Mouse (Mus musculus) spleen, adult 2 months (tissue): ENCODE results near the gene Myl12a.

Experiments used
- CTCF ChIP-seq: fragments of 200-500 bp; IDR thresholded peaks from 2 replicates; pipeline ENCODE4 v1.5.1; 2011; ENCODE audit warnings: mild to moderate bottlenecking, inconsistent platforms; ENCODE audit not compliant: insufficient read depth, insufficient read length, insufficient replicate concordance; ENCODE audit errors: extremely low read depth
- POLR2A ChIP-seq: fragments of 200-500 bp; IDR thresholded peaks from 2 replicates; pipeline ENCODE4 v1.6.1; 2011; ENCODE audit warnings: low read depth, low read length, inconsistent platforms

- no peak for TF ChIP-seq CTCF
- TF ChIP-seq POLR2A, result no peak
These were observed 23.1 kb downstream of the Myl12a start for GRCm38 (mm10) chr17:70979345-70980223.
